Mouse (Mus musculus): ENCODE data around the gene Myl6. TPM values are rescaled to one million over a fixed set of nuclear protein-coding genes. Genes with fewer than 3 reads are reported as not detected.
"Not testable (repeated sequence)": the region's sequence is repeated elsewhere in the genome, so short reads cannot be mapped to it uniquely, and the experiment has no call there.

The Myl6 gene
- polyA plus RNA-seq, 1 experiment: 1,784 TPM

GRCm38 (mm10) chr10:128511761-128512160 is 17.8 kb upstream of the Myl6 start:
- no peak for DNase-seq (ENCODE audit: low read depth, low spot score)
- WGBS: 95% methylated on average over 12 of the region's 12 CpGs

GRCm38 (mm10) chr10:128511189-128511588 is 17.2 kb upstream of the Myl6 start:
- no peak for DNase-seq (ENCODE audit: low read depth, low spot score)
- WGBS: 91% methylated on average over 9 of the region's 9 CpGs

GRCm38 (mm10) chr10:128510301-128510700 is 16.4 kb upstream of the Myl6 start:
- no peak for DNase-seq (ENCODE audit: low read depth, low spot score)
- WGBS: 94% methylated on average over 11 of the region's 11 CpGs

- 68% methylated on average over 4 of the region's 4 CpGs for WGBS
- no peak for DNase-seq (ENCODE audit: low read depth, low spot score)
Observed at GRCm38 (mm10) chr10:128509831-128510230, 15.9 kb upstream of the Myl6 start.

- DNase-seq (ENCODE audit: low read depth, low spot score): no peak
Observed at GRCm38 (mm10) chr10:128509203-128509602, 15.3 kb upstream of the Myl6 start.

GRCm38 (mm10) chr10:128508260-128508659 is 14.3 kb upstream of the Myl6 start:
- 72% methylated on average over 9 of the region's 9 CpGs for WGBS
- no peak for DNase-seq (ENCODE audit: low read depth, low spot score)

More at GRCm38 (mm10) chr10:128509203-128509602, 15.3 kb upstream of the Myl6 start:
- WGBS: 88% methylated on average over 9 of the region's 9 CpGs

- no peak for DNase-seq (ENCODE audit: low read depth, low spot score)
- 97% methylated on average over 14 of the region's 14 CpGs for WGBS
Observed at GRCm38 (mm10) chr10:128505974-128506373, 12.0 kb upstream of the Myl6 start.

- WGBS: 89% methylated on average over 5 of the region's 5 CpGs
- DNase-seq (ENCODE audit: low read depth, low spot score): not testable (repeated sequence)
Observed at GRCm38 (mm10) chr10:128505371-128505667, 11.4 kb upstream of the Myl6 start.

GRCm38 (mm10) chr10:128504641-128505370 is 10.9 kb upstream of the Myl6 start:
- DNase-seq (ENCODE audit: low read depth, low spot score): no peak
- 36% methylated on average over 9 of the region's 9 CpGs for WGBS

- WGBS: 30% methylated on average over 3 of the region's 3 CpGs
- no peak for DNase-seq (ENCODE audit: low read depth, low spot score)
Observed at GRCm38 (mm10) chr10:128504012-128504411, 10.1 kb upstream of the Myl6 start.

- DNase-seq (ENCODE audit: low read depth, low spot score): no peak
- 58% methylated on average over 8 of the region's 8 CpGs for whole genome bisulfite sequencing
Observed at GRCm38 (mm10) chr10:128503532-128503931, 9.6 kb upstream of the Myl6 start.

- WGBS: 24% methylated on average over 5 of the region's 5 CpGs
- DNase-seq (ENCODE audit: low read depth, low spot score): no peak
Observed at GRCm38 (mm10) chr10:128502341-128502740, 8.4 kb upstream of the Myl6 start.

GRCm38 (mm10) chr10:128499116-128499671 is 5.2 kb upstream of the Myl6 start:
- no peak for DNase-seq (ENCODE audit: low read depth, low spot score)
- WGBS: under 1% methylated on average over 21 of the region's 21 CpGs

- DNase-seq (ENCODE audit: low read depth, low spot score): peak; percentile 92
- under 1% methylated on average over 27 of the region's 27 CpGs for WGBS
Observed at GRCm38 (mm10) chr10:128498590-128498989, 4.6 kb upstream of the Myl6 start, which contains the start of gene Myl6b. Myl6b (minus strand) TSS chr10:128498685.

- no peak for DNase-seq (ENCODE audit: low read depth, low spot score)
- 65% methylated on average over 6 of the region's 6 CpGs for WGBS
Observed at GRCm38 (mm10) chr10:128497134-128497737, 3.3 kb upstream of the Myl6 start.

- WGBS: 63% methylated on average over 6 of the region's 6 CpGs
- no peak for DNase-seq (ENCODE audit: low read depth, low spot score)
Observed at GRCm38 (mm10) chr10:128496509-128497077, 2.6 kb upstream of the Myl6 start.

- WGBS: 72% methylated on average over 4 of the region's 4 CpGs
- DNase-seq (ENCODE audit: low read depth, low spot score): no peak
Observed at GRCm38 (mm10) chr10:128495903-128496302, 2.0 kb upstream of the Myl6 start.

GRCm38 (mm10) chr10:128495270-128495669 is 1.3 kb upstream of the Myl6 start:
- WGBS: 58% methylated on average over 2 of the region's 2 CpGs

GRCm38 (mm10) chr10:128494667-128495245 is 811 bp upstream of the Myl6 start:
- DNase-seq (ENCODE audit: low read depth, low spot score): no peak
- WGBS: 39% methylated on average over 11 of the region's 11 CpGs

More at GRCm38 (mm10) chr10:128495270-128495669, 1.3 kb upstream of the Myl6 start:
- DNase-seq (ENCODE audit: low read depth, low spot score): no peak

GRCm38 (mm10) chr10:128493319-128493694 is 638 bp downstream of the Myl6 start:
- no peak for DNase-seq (ENCODE audit: low read depth, low spot score)
- WGBS: 0% methylated on average over 12 of the region's 12 CpGs
